Mouse (Mus musculus): ENCODE data around the gene Hmgcs2.

- TF ChIP-seq CTCF (IDR thresholded peaks at IDR 0.05) (no peak), POLR2A (IDR thresholded peaks at IDR 0.05; ENCODE audit: insufficient read depth, low read depth, low read length) (no peak), EP300 (IDR thresholded peaks at IDR 0.05; ENCODE audit: insufficient read depth, low read depth, low read length) (no peak)
Measured at GRCm38 (mm10) chr3:98299391-98300100, 19.3 kb downstream of the Hmgcs2 start.
